15 mouse cellular contexts compared by ENCODE assay signal in the genomic region with DNA sequence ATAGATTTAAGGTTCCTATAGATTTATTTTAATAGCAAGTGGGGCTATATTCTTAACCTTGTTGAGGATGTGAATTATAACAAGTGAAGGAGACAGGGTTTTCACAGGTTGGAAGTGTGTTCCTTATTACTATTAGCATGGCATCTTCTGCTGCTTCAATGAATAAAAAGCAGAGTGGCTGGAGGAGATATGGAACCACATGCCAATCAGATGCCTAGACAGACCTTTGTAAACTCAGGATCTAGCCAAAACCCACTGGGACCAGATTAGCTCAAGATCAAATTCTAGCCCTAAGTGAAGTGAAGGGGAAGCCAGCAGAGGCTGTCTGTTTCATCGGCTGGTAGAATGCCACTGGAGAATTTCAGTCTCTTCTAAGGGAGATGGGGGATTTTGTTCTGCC.
"Had no signal": no experiment of that assay in that cellular context is flagged by ENCODE, and none has a peak within 500 bp of the region (broad histone marks: within the 10 kb centered on the region; RNA-seq: fewer than 3 reads in every experiment).

No protein-coding gene starts in this region.

- H3K9me3 ChIP-seq: neural tube, embryonic 13.5 days; neural tube, embryonic 15.5 days; stomach, embryonic 15.5 days had no signal

- H3K36me3 ChIP-seq: neural tube, embryonic 13.5 days; neural tube, embryonic 15.5 days; stomach, embryonic 15.5 days had no signal

- H3K9ac ChIP-seq: neural tube, embryonic 13.5 days; neural tube, embryonic 15.5 days; stomach, embryonic 15.5 days had no signal

- H3K27ac ChIP-seq: neural tube, embryonic 13.5 days; neural tube, embryonic 15.5 days; stomach, embryonic 15.5 days; stomach, postnatal 0 days had no signal

- H3K27me3 ChIP-seq: neural tube, embryonic 13.5 days; neural tube, embryonic 15.5 days; stomach, embryonic 15.5 days had no signal

- H3K4me1 ChIP-seq: neural tube, embryonic 13.5 days; neural tube, embryonic 15.5 days; stomach, embryonic 15.5 days had no signal

- H3K4me3 ChIP-seq: neural tube, embryonic 13.5 days; neural tube, embryonic 15.5 days; stomach, embryonic 15.5 days had no signal

- DNase-seq: retina, postnatal 1 day; right cerebral cortex, adult 18-20 months; right cerebral cortex, postnatal 14 days; right cerebral cortex, postnatal 25 days; right cerebral cortex, postnatal 4 days; spleen, adult 18-20 months; thymus, adult 18-20 months; thymus, adult 2 months; thymus, postnatal 14 days; thymus, postnatal 25 days; thymus, postnatal 4 days had no signal
